In the genomic region with DNA sequence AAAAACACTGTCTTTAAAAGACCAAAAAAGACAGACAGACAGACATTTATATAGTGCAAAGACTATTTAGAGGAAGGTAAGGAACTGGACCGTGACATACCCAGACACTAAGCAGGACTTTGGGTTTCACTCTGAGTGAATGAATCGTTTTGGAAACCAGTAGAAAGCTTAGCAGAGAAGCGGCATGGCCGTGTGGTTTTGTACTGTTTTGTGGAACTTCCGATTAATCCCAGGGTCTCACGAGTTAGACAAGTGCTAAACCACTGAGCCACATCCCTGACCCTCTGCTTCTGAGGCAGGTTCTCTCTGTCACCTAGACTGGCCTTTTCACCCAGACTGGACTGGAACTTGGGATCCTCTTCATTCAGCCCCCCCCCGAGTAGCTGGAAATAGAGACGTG, we compare ENCODE assay signal across 17 mouse cellular contexts. TPM values are rescaled to one million over a fixed set of nuclear protein-coding genes. Genes with fewer than 3 reads are reported as not detected.
DNase-seq lines count a peak whose midpoint lies in the region; ATAC-seq lines count a peak whose summit lies in the region.
"Had no signal": no experiment of that assay in that cellular context is flagged by ENCODE, and none has a peak within 500 bp of the region (broad histone marks: within the 10 kb centered on the region; RNA-seq: fewer than 3 reads in every experiment).

No protein-coding gene starts in this region.

- peaks cover 29% of the 10 kb centered on the region; the same call in 1 of the 2 replicates for H3K4me1 ChIP-seq in hindbrain, embryonic 10.5 days (replicated peaks)
- peaks cover 8% of the 10 kb centered on the region for H3K4me1 ChIP-seq in hindbrain, embryonic 16.5 days (ENCODE audit: control insufficient read depth, insufficient read depth, low read depth, low read length)
- H3K4me1 ChIP-seq in neural tube, embryonic 13.5 days (replicated peaks), result peaks cover 25% of the 10 kb centered on the region
- peaks cover 17% of the 10 kb centered on the region; the same call in 1 of the 2 replicates for H3K4me1 ChIP-seq in neural tube, embryonic 15.5 days
- peaks cover 20% of the 10 kb centered on the region for H3K4me1 ChIP-seq in forebrain, embryonic 15.5 days

- WGBS in hindbrain, embryonic 10.5 days, result 85% methylated on average over 8 of the region's 8 CpGs
- WGBS in hindbrain, embryonic 16.5 days, result 87% methylated on average over 8 of the region's 8 CpGs
- 89% methylated on average over 8 of the region's 8 CpGs for WGBS in neural tube, embryonic 13.5 days
- 81% methylated on average over 8 of the region's 8 CpGs for WGBS in neural tube, embryonic 15.5 days
- WGBS in forebrain, embryonic 15.5 days, result 78% methylated on average over 8 of the region's 8 CpGs

- H3K9ac ChIP-seq in hindbrain, embryonic 16.5 days (ENCODE audit: low read depth, low read length), result no peak overlapping the region
- H3K9ac ChIP-seq in neural tube, embryonic 13.5 days, result 0 out of 2 replicates have a peak overlapping the region, but pooled peaks have one; percentile 53
- no peak overlapping the region for H3K9ac ChIP-seq in neural tube, embryonic 15.5 days (replicated peaks)
- H3K9ac ChIP-seq in forebrain, embryonic 15.5 days (replicated peaks), result peak overlapping the region; percentile 32; the same call in 1 of the 2 replicates
- H3K9ac ChIP-seq: lung, embryonic 14.5 days had no signal

- H3K27ac ChIP-seq in hindbrain, embryonic 10.5 days, result peak overlapping the region; percentile 88
- no peak overlapping the region; the same call in 1 of the 2 replicates for H3K27ac ChIP-seq in hindbrain, embryonic 16.5 days (ENCODE audit: low read depth, low read length)
- peak overlapping the region; percentile 81 for H3K27ac ChIP-seq in neural tube, embryonic 13.5 days (replicated peaks)
- H3K27ac ChIP-seq in neural tube, embryonic 15.5 days (replicated peaks), result no peak overlapping the region
- peak overlapping the region; percentile 81 for H3K27ac ChIP-seq in forebrain, embryonic 15.5 days (replicated peaks)
- H3K27ac ChIP-seq: heart, embryonic 13.5 days had no signal

- no peaks in the 10 kb centered on the region for H3K27me3 ChIP-seq in hindbrain, embryonic 10.5 days (ENCODE audit: insufficient read depth, poor library complexity, severe bottlenecking)
- no peaks in the 10 kb centered on the region for H3K27me3 ChIP-seq in hindbrain, embryonic 16.5 days (replicated peaks; ENCODE audit: control insufficient read depth, insufficient read depth, low read length)
- no peaks in the 10 kb centered on the region for H3K27me3 ChIP-seq in neural tube, embryonic 13.5 days
- H3K27me3 ChIP-seq in neural tube, embryonic 15.5 days (replicated peaks), result no peaks in the 10 kb centered on the region
- H3K27me3 ChIP-seq in forebrain, embryonic 15.5 days, result no peaks in the 10 kb centered on the region
- H3K27me3 ChIP-seq: heart, embryonic 13.5 days had no signal

- H3K4me2 ChIP-seq in hindbrain, embryonic 16.5 days (ENCODE audit: low read length), result no peak overlapping the region
- H3K4me2 ChIP-seq in neural tube, embryonic 13.5 days, result no peak overlapping the region
- no peak overlapping the region for H3K4me2 ChIP-seq in neural tube, embryonic 15.5 days
- H3K4me2 ChIP-seq in forebrain, embryonic 15.5 days (replicated peaks), result no peak overlapping the region
- H3K4me2 ChIP-seq: heart, embryonic 13.5 days; lung, embryonic 14.5 days had no signal

- no peak for DNase-seq in hindbrain, embryonic 10.5 days (ENCODE audit: low spot score)
- no peak for DNase-seq in left cerebral cortex, postnatal 14 days (ENCODE audit: low spot score in 2 of 2)
- DNase-seq in lung, postnatal 10 days, result no peak
- DNase-seq: cerebellum, adult 11 months; gastrocnemius, postnatal 14 days; heart, postnatal 4 days; kidney, postnatal 10 days; lung, embryonic 14.5 days; retina, postnatal 1 day; thymus, postnatal 36 days had no signal

- intact Hi-C loops in left cerebral cortex, postnatal 14 days (cut with DNase I), result loop anchor here (2.0 kb wide), 1 partner anchor 74 kb away; no protein-coding TSS in a partner anchor

- H3K36me3 ChIP-seq in hindbrain, embryonic 10.5 days, result peaks cover 67% of the 10 kb centered on the region
- peaks cover 15% of the 10 kb centered on the region for H3K36me3 ChIP-seq in hindbrain, embryonic 16.5 days (ENCODE audit: control insufficient read depth, insufficient read depth, low read length)
- H3K36me3 ChIP-seq in neural tube, embryonic 13.5 days, result peaks cover 59% of the 10 kb centered on the region
- H3K36me3 ChIP-seq in neural tube, embryonic 15.5 days, result peaks cover 50% of the 10 kb centered on the region
- peaks cover 53% of the 10 kb centered on the region for H3K36me3 ChIP-seq in forebrain, embryonic 15.5 days

- no peaks in the 10 kb centered on the region for H3K9me3 ChIP-seq in hindbrain, embryonic 10.5 days
- H3K9me3 ChIP-seq in hindbrain, embryonic 16.5 days (ENCODE audit: control insufficient read depth, low read length), result no peaks in the 10 kb centered on the region
- no peaks in the 10 kb centered on the region for H3K9me3 ChIP-seq in neural tube, embryonic 13.5 days
- no peaks in the 10 kb centered on the region for H3K9me3 ChIP-seq in neural tube, embryonic 15.5 days (replicated peaks)
- no peaks in the 10 kb centered on the region for H3K9me3 ChIP-seq in forebrain, embryonic 15.5 days
- H3K9me3 ChIP-seq: G1E; heart, embryonic 13.5 days had no signal

- H3K4me3 ChIP-seq in hindbrain, embryonic 10.5 days, result no peak overlapping the region
- H3K4me3 ChIP-seq in hindbrain, embryonic 16.5 days (ENCODE audit: low read length), result no peak overlapping the region
- H3K4me3 ChIP-seq in neural tube, embryonic 13.5 days, result no peak overlapping the region
- no peak overlapping the region for H3K4me3 ChIP-seq in neural tube, embryonic 15.5 days (replicated peaks)
- H3K4me3 ChIP-seq in forebrain, embryonic 15.5 days, result no peak overlapping the region
- H3K4me3 ChIP-seq: heart, embryonic 13.5 days had no signal

- no peak for ATAC-seq in hindbrain, embryonic 16.5 days
- ATAC-seq in neural tube, embryonic 13.5 days (ENCODE audit: low read depth), result no peak
- no peak for ATAC-seq in neural tube, embryonic 15.5 days (ENCODE audit: low FRiP score)
- no peak for ATAC-seq in forebrain, embryonic 15.5 days (replicated peaks)

RNA-seq across cellular contexts. Expression of gene Cib1, which starts 18.2 kb away (rescaled TPM):
- 74.8 and 79.6 TPM in 2 replicates for polyA plus RNA-seq in hindbrain, embryonic 10.5 days (2016; fragmentation: Nextera tagmentation; extraction: Ambion mirVana)
- polyA plus RNA-seq in hindbrain, embryonic 16.5 days (2015; fragmentation: Nextera tagmentation; extraction: Ambion mirVana), result 42.4 and 42.6 TPM in 2 replicates
- polyA plus RNA-seq in neural tube, embryonic 13.5 days (2015; fragmentation: Nextera tagmentation; extraction: Ambion mirVana), result 31.0 and 34.6 TPM in 2 replicates
- polyA plus RNA-seq in neural tube, embryonic 15.5 days (2015; fragmentation: Nextera tagmentation; extraction: Ambion mirVana), result 32.2 and 59.5 TPM in 2 replicates
- polyA plus RNA-seq in forebrain, embryonic 15.5 days (2015; fragmentation: Nextera tagmentation; extraction: Ambion mirVana), result 31.6 and 32.7 TPM in 2 replicates
- total RNA-seq in left cerebral cortex, postnatal 14 days (2021), result 10 to 100 TPM; 18.7 to 22.0 TPM

RNA-seq across cellular contexts. Expression of gene Gdpgp1, which starts 18.2 kb away (rescaled TPM):
- polyA plus RNA-seq in hindbrain, embryonic 10.5 days (2016; fragmentation: Nextera tagmentation; extraction: Ambion mirVana), result 6.2 and 6.5 TPM in 2 replicates
- 4.5 and 4.9 TPM in 2 replicates for polyA plus RNA-seq in hindbrain, embryonic 16.5 days (2015; fragmentation: Nextera tagmentation; extraction: Ambion mirVana)
- polyA plus RNA-seq in neural tube, embryonic 13.5 days (2015; fragmentation: Nextera tagmentation; extraction: Ambion mirVana), result 4.5 TPM in 2 replicates
- 4.6 and 5.5 TPM in 2 replicates for polyA plus RNA-seq in neural tube, embryonic 15.5 days (2015; fragmentation: Nextera tagmentation; extraction: Ambion mirVana)
- 3.6 and 3.9 TPM in 2 replicates for polyA plus RNA-seq in forebrain, embryonic 15.5 days (2015; fragmentation: Nextera tagmentation; extraction: Ambion mirVana)
- total RNA-seq in left cerebral cortex, postnatal 14 days (2021), result 1 to 10 TPM; 6.6 to 6.7 TPM

RNA-seq across cellular contexts. Expression of gene Sema4b, which starts 27.8 kb away (rescaled TPM):
- polyA plus RNA-seq in hindbrain, embryonic 10.5 days (2016; fragmentation: Nextera tagmentation; extraction: Ambion mirVana), result 14.0 and 17.5 TPM in 2 replicates
- 21.1 and 24.3 TPM in 2 replicates for polyA plus RNA-seq in hindbrain, embryonic 16.5 days (2015; fragmentation: Nextera tagmentation; extraction: Ambion mirVana)
- 22.1 and 23.2 TPM in 2 replicates for polyA plus RNA-seq in neural tube, embryonic 13.5 days (2015; fragmentation: Nextera tagmentation; extraction: Ambion mirVana)
- polyA plus RNA-seq in neural tube, embryonic 15.5 days (2015; fragmentation: Nextera tagmentation; extraction: Ambion mirVana), result 22.7 and 25.8 TPM in 2 replicates
- 22.7 and 24.7 TPM in 2 replicates for polyA plus RNA-seq in forebrain, embryonic 15.5 days (2015; fragmentation: Nextera tagmentation; extraction: Ambion mirVana)
- total RNA-seq in left cerebral cortex, postnatal 14 days (2021), result 10 to 100 TPM; 20.0 to 20.7 TPM

RNA-seq across cellular contexts. Expression of gene Ttll13, which starts 31.7 kb away (rescaled TPM):
- polyA plus RNA-seq in hindbrain, embryonic 10.5 days (2016; fragmentation: Nextera tagmentation; extraction: Ambion mirVana), result 0.70 and 0.98 TPM in 2 replicates
- 3.3 TPM in 2 replicates for polyA plus RNA-seq in hindbrain, embryonic 16.5 days (2015; fragmentation: Nextera tagmentation; extraction: Ambion mirVana)
- polyA plus RNA-seq in neural tube, embryonic 13.5 days (2015; fragmentation: Nextera tagmentation; extraction: Ambion mirVana), result 1.6 and 2.8 TPM in 2 replicates
- polyA plus RNA-seq in neural tube, embryonic 15.5 days (2015; fragmentation: Nextera tagmentation; extraction: Ambion mirVana), result 2.0 and 2.4 TPM in 2 replicates
- 1.0 and 1.1 TPM in 2 replicates for polyA plus RNA-seq in forebrain, embryonic 15.5 days (2015; fragmentation: Nextera tagmentation; extraction: Ambion mirVana)
- total RNA-seq in left cerebral cortex, postnatal 14 days (2021), result 1 to 10 TPM in 1 of 2 experiments, under 1 TPM in 1; 0.95 to 1.2 TPM
- total RNA-seq: monocyte, adult 5-6 weeks had no signal

RNA-seq across cellular contexts. Expression of gene Ngrn, which starts 46.6 kb away (rescaled TPM):
- 40.4 and 47.4 TPM in 2 replicates for polyA plus RNA-seq in hindbrain, embryonic 10.5 days (2016; fragmentation: Nextera tagmentation; extraction: Ambion mirVana)
- polyA plus RNA-seq in hindbrain, embryonic 16.5 days (2015; fragmentation: Nextera tagmentation; extraction: Ambion mirVana), result 71.6 and 75.9 TPM in 2 replicates
- 57.5 and 62.6 TPM in 2 replicates for polyA plus RNA-seq in neural tube, embryonic 13.5 days (2015; fragmentation: Nextera tagmentation; extraction: Ambion mirVana)
- polyA plus RNA-seq in neural tube, embryonic 15.5 days (2015; fragmentation: Nextera tagmentation; extraction: Ambion mirVana), result 65.6 and 68.2 TPM in 2 replicates
- 67.7 and 67.9 TPM in 2 replicates for polyA plus RNA-seq in forebrain, embryonic 15.5 days (2015; fragmentation: Nextera tagmentation; extraction: Ambion mirVana)
- total RNA-seq in left cerebral cortex, postnatal 14 days (2021), result 10 to 100 TPM; 39.9 to 42.4 TPM

Comparison
In these comparisons a context has a peak if more than half of its experiments do, and no peak if none do; other contexts are left out.
1. H3K27ac ChIP-seq: peak in hindbrain, embryonic 10.5 days (single experiment), neural tube, embryonic 13.5 days (single experiment) and forebrain, embryonic 15.5 days (single experiment); none in hindbrain, embryonic 16.5 days (single experiment) and neural tube, embryonic 15.5 days (single experiment).
2. H3K9ac ChIP-seq: peak in neural tube, embryonic 13.5 days (single experiment) and forebrain, embryonic 15.5 days (single experiment); none in hindbrain, embryonic 16.5 days (single experiment) and neural tube, embryonic 15.5 days (single experiment).